Mouse (Mus musculus) hindbrain, embryonic 16.5 days (tissue): Measurements from ENCODE around the gene Nubpl. TPM values are rescaled to one million over a fixed set of nuclear protein-coding genes. Genes with fewer than 3 reads are reported as not detected.
A peak's percentile ranks its signal among the peaks of the same experiment; 100 is the strongest.

Experiments
- ATAC-seq: fragments of 200-750 bp; cut with Nextera tagmentation; 2 replicates; pipeline ENCODE4 v1.8.0; 2017; ENCODE audit warnings: moderate TSS enrichment, moderate library complexity
- H3K27ac ChIP-seq: fragments of 300-500 bp; sonication (generic); 2 replicates; pipeline ENCODE4 v1.5.1; 2014; ENCODE audit warnings: low read depth, mild to moderate bottlenecking, control low read depth, low read length, moderate library complexity
- H3K27me3 ChIP-seq: fragments of 300-500 bp; sonication (generic); replicated peaks from 2 replicates; pipeline ENCODE4 v1.6.1; 2014; ENCODE audit warnings: low read length; ENCODE audit not compliant: control insufficient read depth, insufficient read depth
- H3K36me3 ChIP-seq: fragments of 300-500 bp; sonication (generic); 2 replicates; pipeline ENCODE4 v1.6.1; 2014; ENCODE audit warnings: mild to moderate bottlenecking, low read length, moderate library complexity, mixed read lengths; ENCODE audit not compliant: control insufficient read depth, insufficient read depth
- H3K4me1 ChIP-seq: fragments of 300-500 bp; sonication (generic); 2 replicates; pipeline ENCODE4 v1.6.1; 2014; ENCODE audit warnings: low read depth, low read length; ENCODE audit not compliant: control insufficient read depth, insufficient read depth
- H3K4me2 ChIP-seq: fragments of 300-500 bp; sonication (generic); 2 replicates; pipeline ENCODE4 v1.6.1; 2014; ENCODE audit warnings: mild to moderate bottlenecking, low read length, control low read depth, moderate library complexity
- H3K4me3 ChIP-seq: fragments of 300-500 bp; sonication (generic); 2 replicates; pipeline ENCODE4 v1.5.1; 2014; ENCODE audit warnings: mild to moderate bottlenecking, low read length, control low read depth, moderate library complexity
- H3K9ac ChIP-seq: fragments of 300-500 bp; sonication (generic); 2 replicates; pipeline ENCODE4 v1.6.1; 2014; ENCODE audit warnings: low read depth, mild to moderate bottlenecking, control low read depth, low read length, moderate library complexity
- H3K9me3 ChIP-seq: fragments of 300-500 bp; sonication (generic); 2 replicates; pipeline ENCODE4 v1.6.1; 2014; ENCODE audit warnings: mild to moderate bottlenecking, low read length, moderate library complexity; ENCODE audit not compliant: control insufficient read depth
- WGBS: fragments of 180-500 bp; shearing (Covaris S2); extraction: QIAGEN DNeasy Blood & Tissue Kit; methylation state at CpG from one replicate; pipeline ENCODE4 v1.1.7; 2014; 5-methylcytosine and 5-hydroxymethylcytosine counted together
- polyA plus RNA-seq: library from polyadenylated mRNA; unstranded; fragments of >200 nt; fragmentation: Nextera tagmentation; extraction: Ambion mirVana; gene quantifications from 2 replicates; pipeline ENCODE4 v1.2.1, GENCODE M21; 2015

The Nubpl gene
- polyA plus RNA-seq, 1 experiment from 2014 or later: 8.7 TPM

- ATAC-seq: no peak
- 86% methylated on average over 3 of the region's 3 CpGs for WGBS
- no peaks in the 10 kb centered on the region for H3K27me3 ChIP-seq
- no peak overlapping the region for H3K27ac ChIP-seq
- no peaks in the 10 kb centered on the region for H3K4me1 ChIP-seq
- no peaks in the 10 kb centered on the region for H3K36me3 ChIP-seq
- H3K9ac ChIP-seq: no peak overlapping the region
- no peak overlapping the region for H3K4me3 ChIP-seq
- no peaks in the 10 kb centered on the region for H3K9me3 ChIP-seq
- no peak overlapping the region for H3K4me2 ChIP-seq
These were observed 51.9 kb downstream of the Nubpl start for GRCm38 (mm10) chr12:52149448-52149847.

GRCm38 (mm10) chr12:52152071-52152470 lies 54.5 kb downstream of the Nubpl start:
- no peaks in the 10 kb centered on the region for H3K27me3 ChIP-seq
- no peak for ATAC-seq
- WGBS: 94% methylated on average over 3 of the region's 3 CpGs

GRCm38 (mm10) chr12:52154906-52155305 lies 57.4 kb downstream of the Nubpl start:
- no peak overlapping the region for H3K9ac ChIP-seq
- H3K27ac ChIP-seq: no peak overlapping the region
- WGBS: 91% methylated on average over 4 of the region's 4 CpGs
- no peak overlapping the region for H3K4me3 ChIP-seq
- no peak overlapping the region for H3K4me2 ChIP-seq
- no peak for ATAC-seq
- H3K36me3 ChIP-seq: no peaks in the 10 kb centered on the region
- no peaks in the 10 kb centered on the region for H3K9me3 ChIP-seq
- H3K27me3 ChIP-seq: no peaks in the 10 kb centered on the region
- H3K4me1 ChIP-seq: no peaks in the 10 kb centered on the region

More at GRCm38 (mm10) chr12:52152071-52152470, 54.5 kb downstream of the Nubpl start:
- H3K27ac ChIP-seq: no peak overlapping the region
- no peaks in the 10 kb centered on the region for H3K36me3 ChIP-seq
- H3K4me1 ChIP-seq: no peaks in the 10 kb centered on the region
- no peaks in the 10 kb centered on the region for H3K9me3 ChIP-seq
- no peak overlapping the region for H3K4me3 ChIP-seq
- no peak overlapping the region for H3K9ac ChIP-seq
- no peak overlapping the region for H3K4me2 ChIP-seq

GRCm38 (mm10) chr12:52164414-52164813 lies 66.9 kb downstream of the Nubpl start:
- Histone ChIP-seq H3K36me3 (no peaks in the 10 kb centered on the region), H3K4me2 (no peak overlapping the region), H3K4me3 (no peak overlapping the region), H3K27me3 (no peaks in the 10 kb centered on the region), H3K27ac (no peak overlapping the region), H3K9me3 (peaks cover 3% of the 10 kb centered on the region; the same call in 1 of the 2 replicates), H3K9ac (no peak overlapping the region), H3K4me1 (no peaks in the 10 kb centered on the region)
- ATAC-seq: no peak

- no peak for ATAC-seq
- WGBS: 22% methylated on average over 1 of the region's 1 CpGs
- H3K9me3 ChIP-seq: no peaks in the 10 kb centered on the region
These were observed 88.8 kb downstream of the Nubpl start for GRCm38 (mm10) chr12:52186205-52186793.

GRCm38 (mm10) chr12:52186963-52187590 lies 89.5 kb downstream of the Nubpl start:
- Histone ChIP-seq H3K9me3 (no peaks in the 10 kb centered on the region), H3K27ac (no peak overlapping the region), H3K36me3 (no peaks in the 10 kb centered on the region), H3K9ac (no peak overlapping the region), H3K4me2 (peak overlapping the region; percentile 14; the same call in 1 of the 2 replicates), H3K4me1 (peaks cover 5% of the 10 kb centered on the region), H3K27me3 (no peaks in the 10 kb centered on the region), H3K4me3 (no peak overlapping the region)
- peak; percentile 73; the same call in 1 of the 2 replicates for ATAC-seq
- 22% methylated on average over 5 of the region's 5 CpGs for WGBS

More at GRCm38 (mm10) chr12:52186205-52186793, 88.8 kb downstream of the Nubpl start:
- Histone ChIP-seq H3K4me1 (peaks cover 5% of the 10 kb centered on the region), H3K27me3 (no peaks in the 10 kb centered on the region), H3K4me3 (no peak overlapping the region), H3K9ac (no peak overlapping the region), H3K36me3 (no peaks in the 10 kb centered on the region), H3K27ac (0 out of 2 replicates have a peak overlapping the region, but pooled peaks have one; percentile 14), H3K4me2 (no peak overlapping the region)

- Histone ChIP-seq H3K9me3 (no peaks in the 10 kb centered on the region), H3K4me3 (no peak overlapping the region), H3K27ac (no peak overlapping the region), H3K9ac (no peak overlapping the region), H3K27me3 (no peaks in the 10 kb centered on the region), H3K4me2 (no peak overlapping the region), H3K36me3 (no peaks in the 10 kb centered on the region), H3K4me1 (no peaks in the 10 kb centered on the region)
- WGBS: 83% methylated on average over 4 of the region's 4 CpGs
- ATAC-seq: no peak
These were observed 100.9 kb downstream of the Nubpl start for GRCm38 (mm10) chr12:52198471-52198870.

- no peak for ATAC-seq
- 82% methylated on average over 3 of the region's 3 CpGs for WGBS
These were observed 111.6 kb downstream of the Nubpl start for GRCm38 (mm10) chr12:52209121-52209610.

GRCm38 (mm10) chr12:52211144-52211543 lies 113.6 kb downstream of the Nubpl start:
- Histone ChIP-seq H3K4me2 (no peak overlapping the region), H3K27me3 (no peaks in the 10 kb centered on the region), H3K36me3 (no peaks in the 10 kb centered on the region), H3K4me3 (no peak overlapping the region), H3K9ac (no peak overlapping the region), H3K9me3 (no peaks in the 10 kb centered on the region), H3K4me1 (no peaks in the 10 kb centered on the region; the same call in 1 of the 2 replicates), H3K27ac (no peak overlapping the region)
- no peak for ATAC-seq

More at GRCm38 (mm10) chr12:52209121-52209610, 111.6 kb downstream of the Nubpl start:
- Histone ChIP-seq H3K4me3 (no peak overlapping the region), H3K4me1 (no peaks in the 10 kb centered on the region; the same call in 1 of the 2 replicates), H3K4me2 (no peak overlapping the region), H3K36me3 (no peaks in the 10 kb centered on the region), H3K9me3 (no peaks in the 10 kb centered on the region), H3K27me3 (no peaks in the 10 kb centered on the region), H3K27ac (no peak overlapping the region), H3K9ac (no peak overlapping the region)
